Mouse (Mus musculus) spleen, adult 2 months (tissue): ENCODE results near the gene Ica1l.

ENCODE experiments used
- CTCF ChIP-seq: fragments of 200-500 bp; IDR thresholded peaks from 2 replicates; pipeline ENCODE4 v1.5.1; 2011; ENCODE audit warnings: mild to moderate bottlenecking, inconsistent platforms; ENCODE audit not compliant: insufficient read depth, insufficient read length, insufficient replicate concordance; ENCODE audit errors: extremely low read depth
- POLR2A ChIP-seq: fragments of 200-500 bp; IDR thresholded peaks from 2 replicates; pipeline ENCODE4 v1.6.1; 2011; ENCODE audit warnings: low read depth, low read length, inconsistent platforms

GRCm38 (mm10) chr1:59986626-59987025, 56.4 kb downstream of the Ica1l start:
- TF ChIP-seq CTCF (no peak), POLR2A (no peak)
